Mouse (Mus musculus) C2C12 (cell line): ENCODE results near the gene Cd83. TPM values are rescaled to one million over a fixed set of nuclear protein-coding genes. Genes with fewer than 3 reads are reported as not detected.

Experiments used
- H3K27me3 ChIP-seq: one replicate; pipeline ENCODE4 v1.6.1; 2011; ENCODE audit not compliant: control insufficient read depth, insufficient read depth, insufficient read length
- H3K36me3 ChIP-seq: one replicate; pipeline ENCODE4 v1.6.1; 2011; ENCODE audit not compliant: control insufficient read depth, insufficient read depth
- H3K4me3 ChIP-seq: one replicate; pipeline ENCODE4 v1.5.1; 2011; ENCODE audit warnings: mild to moderate bottlenecking, control low read depth; ENCODE audit not compliant: poor library complexity, insufficient read depth, severe bottlenecking
- H3K79me2 ChIP-seq: one replicate; pipeline ENCODE4 v1.6.1; 2011; ENCODE audit not compliant: control insufficient read depth, insufficient read depth
- H3K79me3 ChIP-seq: one replicate; pipeline ENCODE4 v1.6.1; 2011; ENCODE audit warnings: low read depth, control low read depth
- H3ac ChIP-seq: one replicate; pipeline ENCODE3; 2011; ENCODE audit warnings: low read depth; ENCODE audit not compliant: control insufficient read depth, insufficient read length
- CEBPB ChIP-seq: IDR thresholded peaks from one replicate; pipeline ENCODE4 v1.6.1; 2011; ENCODE audit warnings: low read depth, mild to moderate bottlenecking, control low read depth, moderate library complexity
- CTCF ChIP-seq: IDR thresholded peaks from one replicate; pipeline ENCODE4 v1.5.1; 2011; ENCODE audit not compliant: control insufficient read depth, insufficient read depth, insufficient read length
- FOSL1 ChIP-seq: IDR thresholded peaks from one replicate; pipeline ENCODE4 v1.8.0; 2011; ENCODE audit warnings: mild to moderate bottlenecking, low read length; ENCODE audit not compliant: poor library complexity, insufficient read depth, severe bottlenecking
- MAX ChIP-seq: IDR thresholded peaks from one replicate; pipeline ENCODE4 v1.6.1; 2011; ENCODE audit warnings: mild to moderate bottlenecking, control low read depth
- MYOD1 ChIP-seq: IDR thresholded peaks from one replicate; pipeline ENCODE4 v1.6.1; 2011; ENCODE audit warnings: low read depth; ENCODE audit not compliant: control insufficient read depth, insufficient read length
- MYOG ChIP-seq: IDR thresholded peaks from one replicate; pipeline ENCODE4 v1.6.1; 2011; ENCODE audit not compliant: control insufficient read depth, insufficient read length; ENCODE audit errors: extremely low read depth
- USF1 ChIP-seq: IDR thresholded peaks from one replicate; pipeline ENCODE4 v1.6.1; 2011; ENCODE audit warnings: low read depth, mild to moderate bottlenecking, control low read depth, moderate library complexity
- polyA plus RNA-seq: library from polyadenylated mRNA; unstranded; fragments of >200 nt; fragmentation: generic; extraction: Trizol; gene quantifications from one replicate; pipeline ENCODE4 v1.2.1, GENCODE M21; 2012; ENCODE audit warnings: missing spikeins

Gene Cd83
- polyA plus RNA-seq, 1 experiment: not detected

DNA sequence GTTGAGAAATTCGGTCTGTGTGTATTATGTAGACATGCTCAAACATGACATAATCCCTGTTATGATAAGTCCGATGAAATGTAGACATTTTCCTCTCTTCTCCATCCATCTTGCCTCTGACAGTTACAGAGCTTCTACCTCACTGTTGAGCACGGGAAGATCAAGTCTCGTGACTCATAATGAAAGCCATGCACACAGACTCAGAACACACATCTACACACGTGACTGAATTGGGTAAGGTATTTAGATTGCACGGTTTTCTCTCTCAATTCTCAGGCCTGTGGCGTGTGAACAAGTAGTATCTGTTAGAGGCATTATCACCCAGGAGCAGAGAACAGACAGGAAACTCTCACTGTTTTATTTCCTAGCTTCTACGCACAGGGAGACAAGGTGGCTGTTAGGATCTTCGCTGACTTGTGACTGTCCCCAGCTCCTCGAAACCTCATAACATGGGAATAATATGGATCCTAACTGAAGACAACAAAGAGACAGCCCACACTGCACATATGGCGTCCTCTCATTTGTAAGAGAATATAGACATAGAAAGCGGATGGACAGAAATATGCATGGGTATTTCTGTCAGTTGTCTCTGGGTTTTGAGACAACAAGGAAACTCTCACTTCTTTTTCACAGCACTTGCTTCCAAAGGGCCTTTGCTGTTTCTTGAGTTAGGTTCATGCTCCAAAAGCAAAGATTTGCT lies 23.3 kb upstream of the Cd83 start:
- Histone ChIP-seq H3K79me3 (no peaks in the 10 kb centered on the region), H3K4me3 (no peak overlapping the region), H3K27me3 (peaks cover 5% of the 10 kb centered on the region), H3ac (no peak overlapping the region), H3K79me2 (no peaks in the 10 kb centered on the region), H3K36me3 (no peaks in the 10 kb centered on the region)
- TF ChIP-seq CTCF (no peak), MAX (no peak), MYOD1 (no peak), FOSL1 (no peak), CEBPB (no peak), MYOG (no peak), USF1 (no peak)

DNA sequence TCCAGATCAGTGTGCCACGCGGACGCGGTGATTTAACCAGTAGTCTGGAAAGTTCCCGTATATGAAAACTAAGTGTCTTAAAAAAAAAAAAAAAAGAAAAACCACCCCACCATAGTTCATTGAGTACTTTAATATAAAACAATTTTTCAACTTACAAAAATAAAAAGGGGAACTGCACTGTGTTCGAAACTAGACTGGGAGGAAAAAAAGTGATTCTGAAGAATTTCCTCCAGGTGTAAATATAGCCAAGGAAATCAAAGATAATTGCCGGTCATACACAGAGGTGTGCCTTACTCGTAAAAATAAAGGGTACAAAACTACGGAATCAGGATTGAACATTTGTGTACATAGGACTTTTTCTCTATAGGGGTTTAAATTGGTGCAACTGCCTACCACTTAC lies 21.7 kb upstream of the Cd83 start:
- no peaks in the 10 kb centered on the region for H3K79me2 ChIP-seq
- no peak overlapping the region for H3K4me3 ChIP-seq
- H3K79me3 ChIP-seq: no peaks in the 10 kb centered on the region
- no peaks in the 10 kb centered on the region for H3K36me3 ChIP-seq
- TF ChIP-seq MYOD1: no peak
- no peak for TF ChIP-seq FOSL1
- no peak for TF ChIP-seq CEBPB
- no peak for TF ChIP-seq MYOG
- no peak for TF ChIP-seq USF1
- TF ChIP-seq MAX: no peak
- no peak for TF ChIP-seq CTCF
- H3K27me3 ChIP-seq: no peaks in the 10 kb centered on the region
- H3ac ChIP-seq: no peak overlapping the region

DNA sequence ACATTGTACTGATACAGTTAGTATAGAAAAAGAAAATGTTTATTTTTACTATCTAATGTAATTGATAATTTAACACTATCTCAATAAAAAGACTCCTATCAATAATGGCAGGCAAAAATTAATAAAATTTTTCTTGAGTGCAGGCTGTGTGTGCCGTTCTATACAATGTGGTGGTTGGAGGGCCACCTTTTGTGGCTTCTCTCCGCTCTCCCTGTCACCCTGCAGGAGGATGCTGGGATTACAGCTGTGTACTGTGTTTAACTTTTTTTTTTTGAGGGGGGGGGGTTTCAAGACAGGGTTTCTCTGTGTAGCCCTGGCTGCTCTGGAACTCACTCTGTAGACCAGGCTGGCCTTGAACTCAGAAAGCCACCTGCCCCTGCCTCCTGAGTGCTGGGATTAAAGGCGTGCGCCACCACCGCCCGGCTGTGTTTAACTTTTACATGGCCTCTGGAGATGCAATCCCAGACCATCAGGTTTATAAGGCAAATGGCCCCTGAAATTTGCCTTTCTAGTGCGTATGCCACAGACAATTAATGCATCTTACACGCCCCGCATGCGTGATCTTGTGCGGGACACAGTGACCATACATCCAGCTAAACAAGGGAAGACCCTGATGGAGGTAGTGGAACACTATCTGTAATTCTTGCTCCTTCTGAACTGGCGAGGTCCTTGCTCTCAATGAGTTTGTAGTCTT lies 21.1 kb upstream of the Cd83 start:
- Histone ChIP-seq H3K4me3 (no peak overlapping the region), H3K79me2 (no peaks in the 10 kb centered on the region), H3K79me3 (no peaks in the 10 kb centered on the region), H3K36me3 (no peaks in the 10 kb centered on the region), H3ac (no peak overlapping the region), H3K27me3 (no peaks in the 10 kb centered on the region)
- TF ChIP-seq MAX: no peak
- no peak for TF ChIP-seq USF1
- TF ChIP-seq FOSL1: no peak
- TF ChIP-seq CEBPB: no peak
- no peak for TF ChIP-seq MYOG

DNA sequence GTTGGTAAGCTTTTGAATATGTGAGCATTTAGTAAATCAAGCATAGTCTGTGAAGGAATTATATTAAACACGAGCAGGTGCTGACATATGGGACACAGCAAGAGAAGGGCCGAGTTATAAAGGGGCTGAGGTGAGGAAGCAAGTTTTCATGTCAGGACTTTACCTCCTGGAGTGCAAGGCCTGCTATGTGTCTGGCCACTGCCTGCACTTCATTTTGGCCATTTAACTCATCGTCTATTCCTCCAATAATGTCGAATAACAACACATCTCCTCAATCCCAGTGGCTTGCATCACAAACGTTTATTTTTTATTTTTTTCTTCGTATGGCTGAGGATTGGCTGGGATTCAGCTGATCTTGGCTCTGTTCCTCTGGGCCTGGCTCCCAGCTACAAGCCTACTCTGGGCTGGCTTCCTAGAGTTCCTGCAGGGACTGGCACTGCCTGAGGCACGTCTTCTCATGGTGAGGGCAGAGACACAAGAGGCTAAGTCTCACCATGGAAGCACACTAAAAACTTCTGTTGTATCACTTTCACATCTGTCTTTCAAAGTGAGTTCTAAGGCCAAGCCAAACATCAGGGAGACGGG lies 20.5 kb upstream of the Cd83 start:
- Histone ChIP-seq H3ac (no peak overlapping the region), H3K27me3 (no peaks in the 10 kb centered on the region), H3K79me2 (no peaks in the 10 kb centered on the region), H3K36me3 (no peaks in the 10 kb centered on the region), H3K4me3 (no peak overlapping the region), H3K79me3 (no peaks in the 10 kb centered on the region)
- TF ChIP-seq MAX (no peak), MYOD1 (no peak)

DNA sequence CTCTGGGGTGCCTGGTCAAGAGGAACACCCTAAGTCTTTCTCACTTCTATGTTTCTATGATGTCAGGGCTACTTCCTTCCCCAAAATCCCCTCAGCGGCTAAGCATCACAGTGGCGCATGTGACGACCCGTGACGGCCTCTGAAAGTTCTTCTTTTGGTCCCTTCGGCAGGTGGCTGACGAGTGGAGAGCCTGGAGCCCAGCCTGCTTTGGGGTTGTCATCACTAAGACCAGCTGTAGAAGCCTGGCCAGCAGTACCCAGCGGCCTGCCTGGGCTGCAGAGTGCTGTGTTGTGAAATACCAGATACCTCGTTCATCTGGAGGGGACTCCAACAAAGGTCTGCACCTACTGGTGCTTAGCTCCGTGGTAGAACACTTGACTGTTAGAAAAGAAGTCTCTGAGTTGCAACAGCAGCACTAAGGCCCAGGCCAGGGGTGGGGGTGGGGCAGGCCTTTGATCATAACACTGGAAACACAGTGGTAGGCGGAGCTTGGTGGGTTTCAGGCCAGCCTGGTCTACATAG lies 19.2 kb upstream of the Cd83 start:
- H3K4me3 ChIP-seq: no peak overlapping the region
- no peak overlapping the region for H3ac ChIP-seq
- H3K36me3 ChIP-seq: no peaks in the 10 kb centered on the region
- no peaks in the 10 kb centered on the region for H3K79me2 ChIP-seq
- no peak for TF ChIP-seq MAX
- TF ChIP-seq CEBPB: no peak
- TF ChIP-seq USF1: no peak
- no peak for TF ChIP-seq MYOG
- TF ChIP-seq MYOD1: no peak
- no peak for TF ChIP-seq CTCF
- TF ChIP-seq FOSL1: no peak
- no peaks in the 10 kb centered on the region for H3K27me3 ChIP-seq
- H3K79me3 ChIP-seq: no peaks in the 10 kb centered on the region
